Mouse (Mus musculus): ENCODE measurements at regions not wholly inside any gene's neighbourhood (a gene's known extent, or its start where the extent isn't known, plus 50 kb on each side); places are given as distances from the start of the nearest gene placed in this dataset.

DNA sequence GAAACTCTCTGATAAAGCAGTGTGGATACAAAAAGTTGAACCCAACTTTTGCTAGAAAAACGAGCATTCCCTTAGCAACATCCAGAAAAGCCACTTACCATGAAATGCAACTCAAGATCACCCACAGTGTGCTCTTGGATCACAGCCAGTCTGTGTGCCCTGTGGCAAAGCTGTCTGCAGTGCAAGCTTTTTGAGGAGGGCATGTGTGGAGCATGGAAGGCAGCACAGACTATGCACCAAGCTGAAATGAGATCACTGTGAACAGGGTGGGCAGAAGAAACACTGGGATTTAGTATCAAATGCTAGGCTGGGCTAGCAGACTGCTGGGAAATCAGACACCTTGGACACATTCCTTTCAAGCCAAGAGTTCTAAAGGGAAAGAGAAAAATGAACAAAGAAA, 162.4 kb downstream of the Sim1 start:
- no peak overlapping the region for H3K27ac ChIP-seq (replicated peaks)
- no peaks in the 10 kb centered on the region for H3K27me3 ChIP-seq
- no peak overlapping the region for H3K4me2 ChIP-seq (replicated peaks)
- no peak overlapping the region for H3K9ac ChIP-seq (replicated peaks)
- ATAC-seq (ENCODE audit: low FRiP score, low read depth): no peak
- 49% methylated on average over 1 of the region's 1 CpGs for WGBS
- H3K36me3 ChIP-seq: no peaks in the 10 kb centered on the region
- H3K4me1 ChIP-seq: no peaks in the 10 kb centered on the region
- no peaks in the 10 kb centered on the region for H3K9me3 ChIP-seq
- H3K4me3 ChIP-seq: no peak overlapping the region

DNA sequence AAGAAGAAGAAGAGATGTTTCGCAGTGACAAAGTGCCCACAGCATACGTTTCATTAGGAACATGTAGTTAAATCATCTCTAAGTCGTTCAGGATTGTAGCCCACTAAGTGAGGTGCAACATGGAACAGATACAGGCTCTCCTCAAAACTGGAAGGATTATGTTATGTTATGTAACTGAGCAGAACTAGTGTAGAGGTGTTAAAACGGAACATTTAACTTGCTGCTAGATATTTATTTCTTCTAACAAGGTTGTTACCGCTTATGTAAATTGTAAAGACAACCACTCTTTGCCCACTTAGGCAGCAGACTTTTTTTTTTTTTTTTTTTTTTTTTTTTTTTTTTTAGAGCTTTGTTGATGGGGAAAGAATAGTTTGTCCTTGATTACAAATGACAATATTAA, 163.8 kb downstream of the Sim1 start:
- Histone ChIP-seq H3K4me2 (replicated peaks) (no peak overlapping the region), H3K9me3 (no peaks in the 10 kb centered on the region), H3K4me3 (no peak overlapping the region), H3K27ac (replicated peaks) (no peak overlapping the region), H3K27me3 (no peaks in the 10 kb centered on the region), H3K36me3 (no peaks in the 10 kb centered on the region), H3K9ac (replicated peaks) (no peak overlapping the region), H3K4me1 (no peaks in the 10 kb centered on the region)
- no peak for ATAC-seq (ENCODE audit: low FRiP score, low read depth)
- 88% methylated on average over 5 of the region's 5 CpGs for WGBS

DNA sequence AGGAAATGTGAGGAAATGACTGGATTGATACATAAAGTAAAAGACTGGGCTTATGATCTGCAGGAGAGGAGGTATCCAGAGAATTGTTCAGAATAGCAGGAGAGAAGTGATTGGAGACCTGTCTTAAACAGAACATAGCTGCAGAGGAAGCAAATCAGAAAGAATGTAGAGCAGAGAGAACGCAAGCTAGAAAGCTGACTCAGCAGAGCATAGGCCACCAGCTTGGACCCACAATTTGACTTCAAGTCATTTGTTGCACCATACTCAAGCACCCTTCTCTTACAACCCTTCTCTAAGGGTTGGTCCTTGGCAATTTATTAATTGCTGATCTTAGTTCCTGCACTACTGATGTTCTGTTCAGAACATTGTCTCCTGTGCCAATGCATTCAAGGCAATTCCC, 207.0 kb downstream of the Sim1 start:
- H3K9ac ChIP-seq (replicated peaks): no peak overlapping the region
- no peak overlapping the region for H3K4me2 ChIP-seq (replicated peaks)
- no peaks in the 10 kb centered on the region for H3K4me1 ChIP-seq
- no peak for ATAC-seq (ENCODE audit: low FRiP score, low read depth)
- no peak overlapping the region for H3K4me3 ChIP-seq
- H3K36me3 ChIP-seq: no peaks in the 10 kb centered on the region
- H3K9me3 ChIP-seq: no peaks in the 10 kb centered on the region
- WGBS: 84% methylated on average over 1 of the region's 1 CpGs
- H3K27me3 ChIP-seq: no peaks in the 10 kb centered on the region
- no peak overlapping the region for H3K27ac ChIP-seq (replicated peaks)

DNA sequence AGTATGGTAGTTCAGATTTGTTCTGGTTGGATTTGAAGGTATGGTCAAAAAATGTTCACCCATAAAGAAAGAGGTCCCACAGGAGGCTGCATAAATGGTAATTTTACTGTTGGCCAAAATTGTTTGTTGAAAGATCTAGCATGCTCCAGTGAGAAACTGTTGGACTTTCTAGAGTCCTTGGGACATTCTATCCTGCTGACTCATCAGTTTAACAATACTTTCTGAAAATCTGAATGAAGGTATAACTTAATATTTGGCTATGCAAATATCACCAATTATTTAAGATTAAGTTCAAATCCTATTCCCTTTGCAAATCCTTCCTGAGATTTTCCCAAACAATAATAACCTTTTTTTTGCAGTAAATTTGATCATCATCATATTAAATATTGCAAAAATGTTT, 257.3 kb downstream of the Sim1 start:
- Histone ChIP-seq H3K9me3 (no peaks in the 10 kb centered on the region), H3K4me3 (no peak overlapping the region), H3K4me1 (peaks cover 19% of the 10 kb centered on the region), H3K4me2 (replicated peaks) (no peak overlapping the region), H3K27me3 (peaks cover 23% of the 10 kb centered on the region), H3K9ac (replicated peaks) (no peak overlapping the region), H3K27ac (replicated peaks) (no peak overlapping the region), H3K36me3 (no peaks in the 10 kb centered on the region)
- no peak for ATAC-seq (ENCODE audit: low FRiP score, low read depth)

DNA sequence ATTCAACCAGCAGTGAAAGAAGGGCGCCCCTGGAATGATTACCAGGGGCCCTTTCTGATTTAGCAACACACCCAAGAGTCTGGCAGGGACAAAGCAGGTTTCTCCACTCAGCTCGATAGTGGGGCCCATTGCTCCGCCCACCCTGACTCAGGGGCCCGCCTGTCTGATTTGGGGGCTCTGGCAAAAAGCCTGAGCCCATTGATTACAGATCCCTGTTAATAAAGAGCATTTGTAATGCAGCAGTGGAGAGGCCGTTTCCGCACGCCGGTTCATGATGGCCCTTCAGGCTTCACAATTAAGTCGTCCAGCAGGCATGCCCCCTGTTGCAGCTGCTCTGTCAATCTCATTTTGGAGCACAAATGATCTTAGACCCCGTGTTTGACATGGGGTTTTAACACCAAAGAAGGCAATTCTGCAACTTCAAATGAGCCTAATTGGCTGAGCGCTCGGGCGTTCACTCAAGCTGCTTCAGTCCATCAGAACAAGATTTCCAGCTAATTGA, 259.0 kb downstream of the Sim1 start:
- peak overlapping the region; percentile 69 for H3K27ac ChIP-seq (replicated peaks)
- no peaks in the 10 kb centered on the region for H3K36me3 ChIP-seq
- peak overlapping the region; percentile 49 for H3K4me2 ChIP-seq (replicated peaks)
- no peak overlapping the region for H3K9ac ChIP-seq (replicated peaks)
- peaks cover 23% of the 10 kb centered on the region for H3K27me3 ChIP-seq
- H3K4me3 ChIP-seq: peak overlapping the region; percentile 25
- WGBS: 8% methylated on average over 13 of the region's 13 CpGs
- peaks cover 19% of the 10 kb centered on the region for H3K4me1 ChIP-seq
- ATAC-seq (ENCODE audit: low FRiP score, low read depth): peak; percentile 96
- no peaks in the 10 kb centered on the region for H3K9me3 ChIP-seq

GRCm38 (mm10) chr10:51154016-51154415, 259.5 kb downstream of the Sim1 start:
- H3K27me3 ChIP-seq: peaks cover 23% of the 10 kb centered on the region
- H3K9me3 ChIP-seq: no peaks in the 10 kb centered on the region
- H3K9ac ChIP-seq (replicated peaks): no peak overlapping the region
- no peaks in the 10 kb centered on the region for H3K36me3 ChIP-seq
- peak overlapping the region; percentile 49; the same call in 1 of the 2 replicates for H3K4me2 ChIP-seq (replicated peaks)
- 31% methylated on average over 2 of the region's 2 CpGs for whole genome bisulfite sequencing
- peaks cover 19% of the 10 kb centered on the region for H3K4me1 ChIP-seq
- no peak; the same call in 1 of the 2 replicates for ATAC-seq (ENCODE audit: low FRiP score, low read depth)
- no peak overlapping the region for H3K4me3 ChIP-seq
- H3K27ac ChIP-seq (replicated peaks): peak overlapping the region; percentile 69

DNA sequence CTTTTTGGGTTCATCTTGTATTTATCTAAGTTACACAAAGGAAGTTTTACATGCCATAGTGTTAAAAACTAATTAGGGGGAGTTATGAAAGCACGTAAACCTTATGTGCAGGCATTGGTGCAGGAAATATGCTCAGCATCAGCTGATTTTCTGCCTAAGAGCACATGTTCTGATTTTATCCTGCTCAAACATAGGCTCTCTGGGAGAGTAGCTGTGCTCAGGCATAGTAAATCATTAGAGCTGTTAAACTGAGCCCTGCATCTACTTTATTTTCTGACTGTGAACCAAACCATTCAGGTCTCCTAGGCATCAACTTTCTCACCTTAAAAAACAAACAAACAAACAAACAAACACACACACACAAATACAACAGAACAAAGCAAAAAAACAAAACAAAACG, 260.2 kb downstream of the Sim1 start:
- H3K27ac ChIP-seq (replicated peaks): no peak overlapping the region
- ATAC-seq (ENCODE audit: low FRiP score, low read depth): no peak
- no peak overlapping the region for H3K9ac ChIP-seq (replicated peaks)
- no peaks in the 10 kb centered on the region for H3K9me3 ChIP-seq
- H3K4me3 ChIP-seq: no peak overlapping the region
- peaks cover 19% of the 10 kb centered on the region for H3K4me1 ChIP-seq
- WGBS: 72% methylated on average over 2 of the region's 2 CpGs
- H3K36me3 ChIP-seq: no peaks in the 10 kb centered on the region
- no peak overlapping the region for H3K4me2 ChIP-seq (replicated peaks)
- H3K27me3 ChIP-seq: peaks cover 23% of the 10 kb centered on the region

- Histone ChIP-seq H3K9ac (replicated peaks) (no peak overlapping the region), H3K9me3 (no peaks in the 10 kb centered on the region), H3K27ac (replicated peaks) (no peak overlapping the region), H3K27me3 (no peaks in the 10 kb centered on the region), H3K36me3 (no peaks in the 10 kb centered on the region), H3K4me1 (no peaks in the 10 kb centered on the region), H3K4me3 (no peak overlapping the region), H3K4me2 (replicated peaks) (no peak overlapping the region)
- no peak for ATAC-seq (ENCODE audit: low FRiP score, low read depth)
- 79% methylated on average over 3 of the region's 3 CpGs for WGBS
These were observed 279.1 kb downstream of the Sim1 start for GRCm38 (mm10) chr10:51173619-51174018.

GRCm38 (mm10) chr10:51175993-51176577, 281.5 kb downstream of the Sim1 start:
- Histone ChIP-seq H3K27me3 (no peaks in the 10 kb centered on the region), H3K4me2 (replicated peaks) (no peak overlapping the region), H3K27ac (replicated peaks) (no peak overlapping the region), H3K4me3 (no peak overlapping the region), H3K36me3 (no peaks in the 10 kb centered on the region), H3K9me3 (no peaks in the 10 kb centered on the region), H3K9ac (replicated peaks) (no peak overlapping the region), H3K4me1 (no peaks in the 10 kb centered on the region)
- ATAC-seq (ENCODE audit: low FRiP score, low read depth): no peak
- 87% methylated on average over 3 of the region's 3 CpGs for WGBS

- 53% methylated on average over 3 of the region's 3 CpGs for WGBS
- Histone ChIP-seq H3K27ac (replicated peaks) (no peak overlapping the region), H3K36me3 (no peaks in the 10 kb centered on the region), H3K9ac (replicated peaks) (no peak overlapping the region), H3K4me2 (replicated peaks) (no peak overlapping the region), H3K4me1 (no peaks in the 10 kb centered on the region), H3K27me3 (no peaks in the 10 kb centered on the region), H3K4me3 (no peak overlapping the region), H3K9me3 (no peaks in the 10 kb centered on the region)
- no peak for ATAC-seq (ENCODE audit: low FRiP score, low read depth)
These were observed 282.1 kb downstream of the Sim1 start for GRCm38 (mm10) chr10:51176692-51177091.

- no peak overlapping the region for H3K4me3 ChIP-seq
- H3K4me1 ChIP-seq: no peaks in the 10 kb centered on the region
- no peaks in the 10 kb centered on the region for H3K27me3 ChIP-seq
- H3K9me3 ChIP-seq: no peaks in the 10 kb centered on the region
- no peak overlapping the region for H3K4me2 ChIP-seq (replicated peaks)
- H3K27ac ChIP-seq (replicated peaks): no peak overlapping the region
- ATAC-seq (ENCODE audit: low FRiP score, low read depth): no peak
- H3K36me3 ChIP-seq: no peaks in the 10 kb centered on the region
- 91% methylated on average over 2 of the region's 2 CpGs for WGBS
- no peak overlapping the region for H3K9ac ChIP-seq (replicated peaks)
These were observed 287.2 kb downstream of the Sim1 start for GRCm38 (mm10) chr10:51181752-51182151.

GRCm38 (mm10) chr10:51191407-51192059, 288.9 kb upstream of the Gm49339 start:
- no peak overlapping the region for H3K4me2 ChIP-seq (replicated peaks)

More at GRCm38 (mm10) chr10:51191407-51192059, 288.9 kb upstream of the Gm49339 start:
- Histone ChIP-seq H3K27ac (replicated peaks) (no peak overlapping the region), H3K9ac (replicated peaks) (no peak overlapping the region), H3K9me3 (no peaks in the 10 kb centered on the region), H3K4me3 (no peak overlapping the region), H3K36me3 (no peaks in the 10 kb centered on the region), H3K27me3 (no peaks in the 10 kb centered on the region), H3K4me1 (0 out of 2 replicates have a peak, but pooled peaks cover 2% of the 10 kb centered on the region)
- 49% methylated on average over 5 of the region's 5 CpGs for WGBS
- peak; percentile 68 for ATAC-seq (ENCODE audit: low FRiP score, low read depth)
